Mouse (Mus musculus): ENCODE measurements around the gene Clcf1. TPM values are rescaled to one million over a fixed set of nuclear protein-coding genes. Genes with fewer than 3 reads are reported as not detected.

Clcf1 gene
- total and polyA plus RNA-seq, 3 experiments, result 0.42 to 2.3 TPM; not detected in 1

GRCm38 (mm10) chr19:4231253-4232185, 17.5 kb downstream of the Clcf1 start, which contains the start of gene Pold4:
Gene Pold4 (plus strand): TSS chr19:4231899.
- Histone ChIP-seq H3K4me1 (ENCODE audit: control insufficient read depth in 1 of 2, insufficient read depth in 2 of 2, low read length in 2 of 2) (peaks cover 2 to 29% of the 10 kb centered on the region in 2 experiments; a peak in 3 of 4 replicates), H3K9me3 (replicated peaks; ENCODE audit: insufficient read depth, low read length) (no peaks in the 10 kb centered on the region), H3K79me2 (ENCODE audit: control insufficient read depth, insufficient read depth, low read length, poor library complexity) (peaks cover 2% of the 10 kb centered on the region; the same call in 1 of the 2 replicates), H3K9ac (ENCODE audit: control insufficient read depth, low read depth, low read length, poor library complexity, severe bottlenecking) (peak within 1 kb of the TSS; percentile 71), H3K4me3 (ENCODE audit: control insufficient read depth in 1 of 2, insufficient read depth in 1 of 2, low read depth in 2 of 2, low read length in 2 of 2) (peak within 1 kb of the TSS; percentile 71 to 93), H3K27ac (ENCODE audit: control insufficient read depth, low read depth, low read length) (peak within 1 kb of the TSS; percentile 74), H3K27me3 (ENCODE audit: control insufficient read depth in 1 of 2, insufficient read depth in 2 of 2, low read length in 2 of 2) (no peaks in the 10 kb centered on the region), H3K36me3 (ENCODE audit: control insufficient read depth in 1 of 2, insufficient read depth in 2 of 2, low read length in 2 of 2) (peaks cover 0 to 11% of the 10 kb centered on the region in 2 experiments; a peak in 2 of 4 replicates)
- peak; percentile 99 for DNase-seq (ENCODE audit: low read depth, low spot score)
- TF ChIP-seq EP300 (IDR thresholded peaks at IDR 0.05; ENCODE audit: low read depth in 1 of 2, low read length in 2 of 2) (peak in 1 of 2 experiments; percentile 58; a peak in 1 of 4 replicates), GABPA (IDR thresholded peaks at IDR 0.05; ENCODE audit: low read depth, low read length) (no peak), SIN3A (IDR thresholded peaks at IDR 0.05; ENCODE audit: low read length) (peak; percentile 71), TAL1 (IDR thresholded peaks at IDR 0.05; ENCODE audit: low read length) (no peak), KAT2A (conservative IDR thresholded peaks at IDR 0.05; ENCODE audit: low read depth, low read length) (peak; percentile 52), ELF1 (IDR thresholded peaks at IDR 0.05; ENCODE audit: low read depth, low read length) (peak; percentile 86), E2F4 (IDR thresholded peaks at IDR 0.05; ENCODE audit: borderline replicate concordance, low read depth, low read length) (0 out of 2 replicates have a peak, but pooled peaks have one; percentile 37), ZMIZ1 (IDR thresholded peaks at IDR 0.05; ENCODE audit: low read depth, low read length) (peak; percentile 83; the same call in 1 of the 2 replicates), TBP (IDR thresholded peaks at IDR 0.05; ENCODE audit: low read depth, low read length) (peak; percentile 91), NRF1 (IDR thresholded peaks at IDR 0.05; ENCODE audit: insufficient read depth, low read depth, low read length, poor library complexity, severe bottlenecking) (peak; percentile 19; the same call in 1 of the 2 replicates), MAX (IDR thresholded peaks at IDR 0.05; ENCODE audit: low read length) (peak; percentile 63), ZNF384 (IDR thresholded peaks at IDR 0.05; ENCODE audit: low read depth, low read length) (no peak), HCFC1 (IDR thresholded peaks at IDR 0.05; ENCODE audit: low read depth, low read length) (peak; percentile 78), TCF12 (IDR thresholded peaks at IDR 0.05; ENCODE audit: low read depth, low read length) (peak; percentile 22; the same call in 1 of the 2 replicates), MXI1 (IDR thresholded peaks at IDR 0.05; ENCODE audit: low read depth, low read length) (peak; percentile 53), NELFE (IDR thresholded peaks at IDR 0.05; ENCODE audit: low read depth, low read length) (peak; percentile 83), USF1 (IDR thresholded peaks at IDR 0.05; ENCODE audit: low read depth, low read length) (0 out of 2 replicates have a peak, but pooled peaks have one; percentile 12), POLR2AphosphoS5 (IDR thresholded peaks at IDR 0.05; ENCODE audit: borderline replicate concordance, low read depth, low read length) (no peak), USF2 (IDR thresholded peaks at IDR 0.05; ENCODE audit: borderline replicate concordance in 1 of 2, insufficient read depth in 1 of 2, low read depth in 1 of 2, low read length in 2 of 2) (no peak), MYB (IDR thresholded peaks at IDR 0.05; ENCODE audit: low read depth, low read length) (no peak), CHD2 (IDR thresholded peaks at IDR 0.05; ENCODE audit: low read length) (peak; percentile 65), MAZ (IDR thresholded peaks at IDR 0.05; ENCODE audit: low read depth, low read length) (peak; percentile 85), POLR2AphosphoS2 (IDR thresholded peaks at IDR 0.05; ENCODE audit: low read length) (peak; percentile 83), POLR2A (IDR thresholded peaks at IDR 0.05; ENCODE audit: control insufficient read depth in 1 of 2, insufficient read depth in 1 of 2, low read depth in 1 of 2, low read length in 2 of 2, poor library complexity in 1 of 2) (peak; percentile 19 to 80; a peak in 3 of 4 replicates), ZC3H11A (IDR thresholded peaks at IDR 0.05; ENCODE audit: low read depth, low read length) (no peak), RCOR1 (IDR thresholded peaks at IDR 0.05; ENCODE audit: low read depth, low read length) (peak; percentile 43; the same call in 1 of the 2 replicates)

All from MEL (cell line).